Mouse (Mus musculus): ENCODE results near the gene Tnfsf4. TPM values are rescaled to one million over a fixed set of nuclear protein-coding genes. Genes with fewer than 3 reads are reported as not detected.

Gene Tnfsf4
- polyA plus RNA-seq (2015; fragmentation: Nextera tagmentation; extraction: Ambion mirVana) = not detected in 2 replicates

GRCm38 (mm10) chr1:161394931-161395459, at the start of gene Tnfsf4:
TSS of gene Tnfsf4 (plus strand) at chr1:161395409.
- ATAC-seq (ENCODE audit: low read depth) = no peak
- H3K4me3 ChIP-seq (ENCODE audit: low read length) = no peak within 1 kb of the TSS
- 55% methylated on average over 6 of the region's 6 CpGs for WGBS
- no peaks in the 10 kb centered on the region for H3K27me3 ChIP-seq (ENCODE audit: control insufficient read depth, insufficient read depth, low read depth, low read length)
- H3K36me3 ChIP-seq (ENCODE audit: control insufficient read depth, insufficient read depth, low read length) = no peaks in the 10 kb centered on the region
- no peaks in the 10 kb centered on the region for H3K9me3 ChIP-seq (ENCODE audit: control insufficient read depth, low read length)
- H3K27ac ChIP-seq (ENCODE audit: low read length) = no peak within 1 kb of the TSS
- H3K4me2 ChIP-seq (ENCODE audit: low read depth, low read length) = no peak within 1 kb of the TSS
- no peak within 1 kb of the TSS for H3K9ac ChIP-seq (ENCODE audit: low read length)
- H3K4me1 ChIP-seq (replicated peaks; ENCODE audit: control insufficient read depth, insufficient read depth, low read length) = peaks cover 2% of the 10 kb centered on the region; the same call in 1 of the 2 replicates

- WGBS = 74% methylated on average over 1 of the region's 1 CpGs
- ATAC-seq (ENCODE audit: low read depth) = no peak
- Histone ChIP-seq H3K27me3 (ENCODE audit: control insufficient read depth, insufficient read depth, low read depth, low read length) (no peaks in the 10 kb centered on the region), H3K27ac (ENCODE audit: low read length) (no peak overlapping the region), H3K9me3 (ENCODE audit: control insufficient read depth, low read length) (no peaks in the 10 kb centered on the region), H3K4me3 (ENCODE audit: low read length) (no peak overlapping the region), H3K9ac (ENCODE audit: low read length) (no peak overlapping the region), H3K4me2 (ENCODE audit: low read depth, low read length) (no peak overlapping the region), H3K4me1 (replicated peaks; ENCODE audit: control insufficient read depth, insufficient read depth, low read length) (no peaks in the 10 kb centered on the region), H3K36me3 (ENCODE audit: control insufficient read depth, insufficient read depth, low read length) (no peaks in the 10 kb centered on the region)
Observed at GRCm38 (mm10) chr1:161350981-161351380, 44.2 kb upstream of the Tnfsf4 start.

- no peaks in the 10 kb centered on the region for H3K9me3 ChIP-seq (ENCODE audit: control insufficient read depth, low read length)
- ATAC-seq (ENCODE audit: low read depth) = no peak
- H3K36me3 ChIP-seq (ENCODE audit: control insufficient read depth, insufficient read depth, low read length) = no peaks in the 10 kb centered on the region
- no peak overlapping the region for H3K27ac ChIP-seq (ENCODE audit: low read length)
- H3K4me2 ChIP-seq (ENCODE audit: low read depth, low read length) = no peak overlapping the region
- no peaks in the 10 kb centered on the region for H3K27me3 ChIP-seq (ENCODE audit: control insufficient read depth, insufficient read depth, low read depth, low read length)
- no peaks in the 10 kb centered on the region for H3K4me1 ChIP-seq (replicated peaks; ENCODE audit: control insufficient read depth, insufficient read depth, low read length)
- H3K4me3 ChIP-seq (ENCODE audit: low read length) = no peak overlapping the region
- no peak overlapping the region for H3K9ac ChIP-seq (ENCODE audit: low read length)
- 41% methylated on average over 4 of the region's 4 CpGs for WGBS
Observed at GRCm38 (mm10) chr1:161365006-161365405, 30.2 kb upstream of the Tnfsf4 start.

- Histone ChIP-seq H3K27me3 (ENCODE audit: control insufficient read depth, insufficient read depth, low read depth, low read length) (no peaks in the 10 kb centered on the region), H3K4me3 (ENCODE audit: low read length) (no peak overlapping the region), H3K36me3 (ENCODE audit: control insufficient read depth, insufficient read depth, low read length) (no peaks in the 10 kb centered on the region), H3K4me1 (replicated peaks; ENCODE audit: control insufficient read depth, insufficient read depth, low read length) (no peaks in the 10 kb centered on the region), H3K4me2 (ENCODE audit: low read depth, low read length) (no peak overlapping the region), H3K27ac (ENCODE audit: low read length) (no peak overlapping the region), H3K9ac (ENCODE audit: low read length) (no peak overlapping the region), H3K9me3 (ENCODE audit: control insufficient read depth, low read length) (no peaks in the 10 kb centered on the region)
- ATAC-seq (ENCODE audit: low read depth) = no peak
- 67% methylated on average over 2 of the region's 2 CpGs for WGBS
Observed at GRCm38 (mm10) chr1:161371919-161372318, 23.3 kb upstream of the Tnfsf4 start.

GRCm38 (mm10) chr1:161375866-161376265, 19.3 kb upstream of the Tnfsf4 start:
- Histone ChIP-seq H3K27me3 (ENCODE audit: control insufficient read depth, insufficient read depth, low read depth, low read length) (no peaks in the 10 kb centered on the region), H3K9ac (ENCODE audit: low read length) (no peak overlapping the region), H3K4me2 (ENCODE audit: low read depth, low read length) (no peak overlapping the region), H3K4me3 (ENCODE audit: low read length) (no peak overlapping the region), H3K36me3 (ENCODE audit: control insufficient read depth, insufficient read depth, low read length) (no peaks in the 10 kb centered on the region), H3K4me1 (replicated peaks; ENCODE audit: control insufficient read depth, insufficient read depth, low read length) (no peaks in the 10 kb centered on the region), H3K27ac (ENCODE audit: low read length) (no peak overlapping the region), H3K9me3 (ENCODE audit: control insufficient read depth, low read length) (no peaks in the 10 kb centered on the region)
- ATAC-seq (ENCODE audit: low read depth) = no peak
- WGBS = 89% methylated on average over 2 of the region's 2 CpGs

GRCm38 (mm10) chr1:161378571-161378970, 16.6 kb upstream of the Tnfsf4 start:
- H3K36me3 ChIP-seq (ENCODE audit: control insufficient read depth, insufficient read depth, low read length) = no peaks in the 10 kb centered on the region
- no peaks in the 10 kb centered on the region for H3K4me1 ChIP-seq (replicated peaks; ENCODE audit: control insufficient read depth, insufficient read depth, low read length)
- no peaks in the 10 kb centered on the region for H3K27me3 ChIP-seq (ENCODE audit: control insufficient read depth, insufficient read depth, low read depth, low read length)
- no peak overlapping the region for H3K4me2 ChIP-seq (ENCODE audit: low read depth, low read length)
- no peak overlapping the region for H3K27ac ChIP-seq (ENCODE audit: low read length)
- WGBS = 52% methylated on average over 3 of the region's 3 CpGs
- no peaks in the 10 kb centered on the region for H3K9me3 ChIP-seq (ENCODE audit: control insufficient read depth, low read length)
- ATAC-seq (ENCODE audit: low read depth) = no peak
- H3K9ac ChIP-seq (ENCODE audit: low read length) = no peak overlapping the region
- H3K4me3 ChIP-seq (ENCODE audit: low read length) = no peak overlapping the region

- Histone ChIP-seq H3K9me3 (ENCODE audit: control insufficient read depth, low read length) (no peaks in the 10 kb centered on the region), H3K36me3 (ENCODE audit: control insufficient read depth, insufficient read depth, low read length) (no peaks in the 10 kb centered on the region), H3K27me3 (ENCODE audit: control insufficient read depth, insufficient read depth, low read depth, low read length) (no peaks in the 10 kb centered on the region), H3K4me2 (ENCODE audit: low read depth, low read length) (no peak overlapping the region), H3K27ac (ENCODE audit: low read length) (no peak overlapping the region), H3K4me3 (ENCODE audit: low read length) (no peak overlapping the region), H3K4me1 (replicated peaks; ENCODE audit: control insufficient read depth, insufficient read depth, low read length) (no peaks in the 10 kb centered on the region), H3K9ac (ENCODE audit: low read length) (no peak overlapping the region)
- 28% methylated on average over 11 of the region's 11 CpGs for WGBS
- no peak for ATAC-seq (ENCODE audit: low read depth)
Observed at GRCm38 (mm10) chr1:161379685-161380424, 15.4 kb upstream of the Tnfsf4 start.

GRCm38 (mm10) chr1:161380425-161380780, 14.8 kb upstream of the Tnfsf4 start:
- no peak for ATAC-seq (ENCODE audit: low read depth)

GRCm38 (mm10) chr1:161390066-161390465, 5.1 kb upstream of the Tnfsf4 start:
- WGBS = 68% methylated on average over 2 of the region's 2 CpGs
- no peak overlapping the region for H3K4me3 ChIP-seq (ENCODE audit: low read length)
- no peak overlapping the region for H3K27ac ChIP-seq (ENCODE audit: low read length)
- no peaks in the 10 kb centered on the region for H3K36me3 ChIP-seq (ENCODE audit: control insufficient read depth, insufficient read depth, low read length)
- H3K27me3 ChIP-seq (ENCODE audit: control insufficient read depth, insufficient read depth, low read depth, low read length) = no peaks in the 10 kb centered on the region
- H3K9me3 ChIP-seq (ENCODE audit: control insufficient read depth, low read length) = no peaks in the 10 kb centered on the region
- no peak for ATAC-seq (ENCODE audit: low read depth)
- no peak overlapping the region for H3K4me2 ChIP-seq (ENCODE audit: low read depth, low read length)
- H3K9ac ChIP-seq (ENCODE audit: low read length) = no peak overlapping the region
- 0 out of 2 replicates have a peak, but pooled peaks cover 2% of the 10 kb centered on the region for H3K4me1 ChIP-seq (replicated peaks; ENCODE audit: control insufficient read depth, insufficient read depth, low read length)

More at GRCm38 (mm10) chr1:161380425-161380780, 14.8 kb upstream of the Tnfsf4 start:
- Histone ChIP-seq H3K27ac (ENCODE audit: low read length) (no peak overlapping the region), H3K9ac (ENCODE audit: low read length) (no peak overlapping the region), H3K27me3 (ENCODE audit: control insufficient read depth, insufficient read depth, low read depth, low read length) (no peaks in the 10 kb centered on the region), H3K36me3 (ENCODE audit: control insufficient read depth, insufficient read depth, low read length) (no peaks in the 10 kb centered on the region), H3K4me1 (replicated peaks; ENCODE audit: control insufficient read depth, insufficient read depth, low read length) (no peaks in the 10 kb centered on the region), H3K4me2 (ENCODE audit: low read depth, low read length) (no peak overlapping the region), H3K9me3 (ENCODE audit: control insufficient read depth, low read length) (no peaks in the 10 kb centered on the region), H3K4me3 (ENCODE audit: low read length) (no peak overlapping the region)
- WGBS = 23% methylated on average over 5 of the region's 5 CpGs
